Mouse (Mus musculus): ENCODE data around the gene Lrrc9. TPM values are rescaled to one million over a fixed set of nuclear protein-coding genes. Genes with fewer than 3 reads are reported as not detected.

Gene Lrrc9
- polyA plus RNA-seq, 1 experiment, result 0.18 TPM

DNA sequence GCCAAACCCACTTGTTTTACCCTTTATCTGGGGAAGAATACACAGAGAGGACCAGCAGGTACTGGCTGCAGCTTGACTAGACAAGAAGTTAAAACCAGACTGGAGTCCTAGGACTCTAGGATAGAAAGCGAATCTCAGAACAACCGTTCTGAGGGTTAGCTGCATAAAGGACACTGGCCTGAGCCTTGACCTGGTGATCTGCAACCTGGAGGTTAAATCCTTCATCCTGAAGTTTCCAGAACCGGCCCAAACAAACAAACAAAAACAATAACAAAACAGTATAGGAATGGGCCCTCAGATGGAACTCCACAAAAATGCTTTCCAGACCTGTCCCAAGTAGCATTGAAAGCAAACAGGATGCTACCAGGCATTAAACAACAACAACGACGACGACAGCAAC, 32.7 kb upstream of the Lrrc9 start, which contains the start of gene Rtn1:
Rtn1 (minus strand) TSS at position 101 of the 400 bp plus-strand sequence.
- no peak for DNase-seq
- Histone ChIP-seq H3K36me3 (ENCODE audit: control insufficient read depth, insufficient read depth, low read length) (no peaks in the 10 kb centered on the region), H3K4me1 (replicated peaks; ENCODE audit: control insufficient read depth, insufficient read depth, low read length) (no peaks in the 10 kb centered on the region), H3K27me3 (ENCODE audit: control insufficient read depth, insufficient read depth, low read length) (peaks cover 7% of the 10 kb centered on the region), H3K4me3 (ENCODE audit: control insufficient read depth, insufficient read depth, low read length) (peak within 1 kb of the TSS; percentile 12; the same call in 1 of the 2 replicates), H3K27ac (ENCODE audit: control insufficient read depth, insufficient read depth, low read length) (no peak within 1 kb of the TSS)
- WGBS, result 44% methylated on average over 6 of the region's 6 CpGs
- TF ChIP-seq POLR2A (IDR thresholded peaks at IDR 0.05; ENCODE audit: control insufficient read depth, extremely low read depth, insufficient read depth, low read length, poor library complexity) (no peak), CTCF (IDR thresholded peaks at IDR 0.05; ENCODE audit: borderline replicate concordance, control insufficient read depth, extremely low read depth, insufficient read depth, low read length, poor library complexity) (no peak)

DNA sequence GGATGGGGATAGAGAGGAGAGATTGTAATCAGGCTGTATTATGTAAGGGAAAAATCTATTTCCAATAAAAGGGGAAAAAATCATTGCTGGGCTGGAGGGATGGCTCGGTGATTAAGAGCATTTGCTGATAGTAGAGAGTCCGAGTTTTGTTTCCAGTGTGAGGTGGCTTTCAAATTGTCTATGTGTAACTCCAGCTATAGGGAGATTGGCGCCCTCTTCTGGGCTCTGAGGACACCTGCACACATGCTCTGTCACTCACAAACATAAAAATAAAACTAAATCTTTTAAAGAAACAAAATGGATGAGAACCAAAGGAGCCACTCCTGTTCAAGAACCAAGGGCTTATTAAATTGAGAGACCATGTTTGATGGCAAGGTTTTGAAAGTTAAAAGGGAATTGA, 23.9 kb upstream of the Lrrc9 start:
- H3K4me3 ChIP-seq (ENCODE audit: control insufficient read depth, insufficient read depth, low read length), result no peak overlapping the region
- no peaks in the 10 kb centered on the region for H3K4me1 ChIP-seq (replicated peaks; ENCODE audit: control insufficient read depth, insufficient read depth, low read length)
- H3K27ac ChIP-seq (ENCODE audit: control insufficient read depth, insufficient read depth, low read length), result no peak overlapping the region
- no peak for DNase-seq
- no peaks in the 10 kb centered on the region for H3K27me3 ChIP-seq (ENCODE audit: control insufficient read depth, insufficient read depth, low read length)
- no peaks in the 10 kb centered on the region for H3K36me3 ChIP-seq (ENCODE audit: control insufficient read depth, insufficient read depth, low read length)
- TF ChIP-seq POLR2A (IDR thresholded peaks at IDR 0.05; ENCODE audit: control insufficient read depth, extremely low read depth, insufficient read depth, low read length, poor library complexity), result no peak
- WGBS, result 41% methylated on average over 3 of the region's 3 CpGs

DNA sequence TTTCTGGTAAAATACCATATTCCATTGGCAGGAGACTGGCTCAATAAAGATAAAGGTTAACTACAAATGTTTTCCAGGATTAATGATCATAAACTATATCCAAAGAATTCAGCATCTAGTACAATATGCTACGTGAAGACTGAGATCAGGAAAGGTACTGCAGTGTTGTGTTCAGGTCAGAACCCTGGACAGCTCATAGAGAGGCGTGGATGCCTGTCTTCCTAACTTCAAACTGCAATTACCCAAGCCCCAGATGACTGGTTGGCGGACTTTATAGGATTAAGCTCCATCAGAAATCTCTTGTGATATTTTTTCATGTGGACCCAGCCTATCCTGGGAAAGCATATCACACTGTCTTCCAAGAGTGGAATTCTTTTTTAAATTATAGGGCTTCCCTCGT, 19.0 kb upstream of the Lrrc9 start:
- TF ChIP-seq POLR2A (IDR thresholded peaks at IDR 0.05; ENCODE audit: control insufficient read depth, extremely low read depth, insufficient read depth, low read length, poor library complexity), result no peak
- no peak for TF ChIP-seq CTCF (IDR thresholded peaks at IDR 0.05; ENCODE audit: borderline replicate concordance, control insufficient read depth, extremely low read depth, insufficient read depth, low read length, poor library complexity)
- Histone ChIP-seq H3K27me3 (ENCODE audit: control insufficient read depth, insufficient read depth, low read length) (no peaks in the 10 kb centered on the region), H3K4me1 (replicated peaks; ENCODE audit: control insufficient read depth, insufficient read depth, low read length) (no peaks in the 10 kb centered on the region), H3K27ac (ENCODE audit: control insufficient read depth, insufficient read depth, low read length) (no peak overlapping the region), H3K36me3 (ENCODE audit: control insufficient read depth, insufficient read depth, low read length) (no peaks in the 10 kb centered on the region), H3K4me3 (ENCODE audit: control insufficient read depth, insufficient read depth, low read length) (no peak overlapping the region)
- 59% methylated on average over 4 of the region's 4 CpGs for WGBS
- no peak for DNase-seq

DNA sequence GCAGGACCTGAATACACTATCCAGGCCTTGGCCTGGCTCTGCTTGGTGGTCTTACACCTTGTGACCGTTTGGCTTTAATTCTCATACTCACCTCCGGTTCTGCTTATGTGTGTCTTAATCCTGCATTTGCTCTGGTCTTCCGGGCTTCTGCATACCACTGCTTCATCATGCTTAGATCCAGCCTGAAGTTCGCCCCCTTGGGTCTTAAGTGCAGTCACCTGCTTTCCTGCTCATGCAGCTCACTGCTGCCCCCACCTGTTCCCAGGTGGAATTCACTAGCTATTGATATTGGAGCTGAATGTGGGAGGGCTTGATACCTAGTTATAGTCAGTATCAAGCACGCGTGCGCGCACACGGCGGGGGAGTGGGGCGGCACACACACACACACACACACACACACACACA, 13.9 kb upstream of the Lrrc9 start:
- Histone ChIP-seq H3K27me3 (ENCODE audit: control insufficient read depth, insufficient read depth, low read length) (no peaks in the 10 kb centered on the region), H3K4me3 (ENCODE audit: control insufficient read depth, insufficient read depth, low read length) (no peak overlapping the region)

DNA sequence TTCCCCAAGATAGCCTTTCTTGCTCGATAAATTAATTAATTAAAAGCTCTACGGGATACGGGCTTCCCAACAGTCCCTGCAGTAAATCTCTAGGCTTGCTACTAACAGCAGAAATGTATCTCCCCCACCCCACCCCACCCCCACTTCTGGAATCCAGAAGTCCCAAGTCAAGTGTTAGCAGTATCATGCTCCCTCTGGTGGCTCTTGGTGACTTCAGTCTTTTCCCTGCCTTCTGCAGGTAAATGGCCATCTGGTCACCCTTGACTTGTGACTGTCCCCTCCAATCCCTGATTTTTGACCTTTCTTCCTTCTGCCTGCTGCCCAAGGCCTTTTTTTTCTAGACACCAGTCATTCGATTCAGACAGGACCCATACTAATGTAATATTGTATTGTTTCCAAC, 9.5 kb upstream of the Lrrc9 start:
- WGBS, result 90% methylated on average over 4 of the region's 4 CpGs
- Histone ChIP-seq H3K27me3 (ENCODE audit: control insufficient read depth, insufficient read depth, low read length) (no peaks in the 10 kb centered on the region), H3K27ac (ENCODE audit: control insufficient read depth, insufficient read depth, low read length) (no peak overlapping the region), H3K4me3 (ENCODE audit: control insufficient read depth, insufficient read depth, low read length) (no peak overlapping the region), H3K4me1 (replicated peaks; ENCODE audit: control insufficient read depth, insufficient read depth, low read length) (no peaks in the 10 kb centered on the region), H3K36me3 (ENCODE audit: control insufficient read depth, insufficient read depth, low read length) (no peaks in the 10 kb centered on the region)
- TF ChIP-seq POLR2A (IDR thresholded peaks at IDR 0.05; ENCODE audit: control insufficient read depth, extremely low read depth, insufficient read depth, low read length, poor library complexity) (no peak), CTCF (IDR thresholded peaks at IDR 0.05; ENCODE audit: borderline replicate concordance, control insufficient read depth, extremely low read depth, insufficient read depth, low read length, poor library complexity) (no peak)
- no peak for DNase-seq

More for the DNA sequence above, 13.9 kb upstream of the Lrrc9 start:
- H3K27ac ChIP-seq (ENCODE audit: control insufficient read depth, insufficient read depth, low read length), result no peak overlapping the region
- H3K4me1 ChIP-seq (replicated peaks; ENCODE audit: control insufficient read depth, insufficient read depth, low read length), result no peaks in the 10 kb centered on the region
- no peaks in the 10 kb centered on the region for H3K36me3 ChIP-seq (ENCODE audit: control insufficient read depth, insufficient read depth, low read length)
- DNase-seq, result peak; percentile 51
- 22% methylated on average over 11 of the region's 11 CpGs for WGBS
- no peak for TF ChIP-seq POLR2A (IDR thresholded peaks at IDR 0.05; ENCODE audit: control insufficient read depth, extremely low read depth, insufficient read depth, low read length, poor library complexity)
- no peak for TF ChIP-seq CTCF (IDR thresholded peaks at IDR 0.05; ENCODE audit: borderline replicate concordance, control insufficient read depth, extremely low read depth, insufficient read depth, low read length, poor library complexity)

DNA sequence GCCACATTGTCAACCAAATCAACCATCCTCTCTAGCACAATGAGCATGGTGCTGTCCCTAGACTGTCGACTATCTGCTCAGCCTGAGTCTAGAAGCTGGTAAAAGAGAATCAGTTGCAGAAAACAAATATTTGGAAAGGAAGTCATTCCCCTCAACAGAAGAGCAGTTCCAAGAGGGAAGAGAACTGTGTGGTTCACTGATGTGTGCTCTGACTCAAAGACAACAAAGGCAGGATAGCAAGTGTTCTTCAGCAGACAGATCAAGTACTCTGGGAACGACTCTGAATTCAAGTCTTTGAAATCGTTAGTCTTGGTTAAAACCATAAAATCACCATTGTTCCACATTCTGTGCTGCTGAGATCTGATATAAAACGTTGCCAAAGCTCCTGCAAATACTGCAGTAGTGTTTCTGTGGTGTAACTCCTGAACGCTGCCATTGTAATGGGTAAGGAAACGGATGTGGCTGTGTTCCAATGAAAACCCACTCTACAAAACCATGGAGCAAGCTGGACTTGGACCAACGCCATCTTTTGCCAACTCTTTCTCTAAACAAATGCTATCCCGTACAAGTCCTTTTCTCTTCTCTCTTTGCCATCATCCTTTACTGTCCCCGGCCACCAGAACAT, 8.3 kb upstream of the Lrrc9 start:
- Histone ChIP-seq H3K4me1 (replicated peaks; ENCODE audit: control insufficient read depth, insufficient read depth, low read length) (no peaks in the 10 kb centered on the region), H3K27me3 (ENCODE audit: control insufficient read depth, insufficient read depth, low read length) (no peaks in the 10 kb centered on the region), H3K36me3 (ENCODE audit: control insufficient read depth, insufficient read depth, low read length) (no peaks in the 10 kb centered on the region), H3K27ac (ENCODE audit: control insufficient read depth, insufficient read depth, low read length) (no peak overlapping the region), H3K4me3 (ENCODE audit: control insufficient read depth, insufficient read depth, low read length) (no peak overlapping the region)
- TF ChIP-seq POLR2A (IDR thresholded peaks at IDR 0.05; ENCODE audit: control insufficient read depth, extremely low read depth, insufficient read depth, low read length, poor library complexity) (no peak), CTCF (IDR thresholded peaks at IDR 0.05; ENCODE audit: borderline replicate concordance, control insufficient read depth, extremely low read depth, insufficient read depth, low read length, poor library complexity) (no peak)
- 77% methylated on average over 9 of the region's 9 CpGs for WGBS
- no peak for DNase-seq

Measured in thymus, adult 2 months (tissue).